Mouse (Mus musculus): ENCODE measurements around the gene Tssc4.

GRCm38 (mm10) chr7:143119826-143120225 is 50.8 kb downstream of the Tssc4 start:
- TF ChIP-seq FLI1 (IDR thresholded peaks at IDR 0.05; ENCODE audit: low read length), result no peak
- TF ChIP-seq GATA1 (IDR thresholded peaks at IDR 0.05; ENCODE audit: borderline replicate concordance, low read length), result no peak

All from megakaryocyte, embryonic 14.5 days (primary cell).